Mouse (Mus musculus) stomach, postnatal 0 days (tissue): ENCODE results near the gene Syndig1.

ENCODE experiments used
- CTCF ChIP-seq: IDR thresholded peaks from 2 replicates; pipeline ENCODE4 v1.5.1; 2016; ENCODE audit warnings: antibody characterized with exemption, low read depth, mild to moderate bottlenecking, moderate library complexity
- EP300 ChIP-seq: optimal IDR thresholded peaks from 2 replicates; pipeline ENCODE3; 2016; ENCODE audit warnings: antibody characterized with exemption

- TF ChIP-seq CTCF (no peak), EP300 (no peak)
These were observed 151.4 kb downstream of the Syndig1 start for GRCm38 (mm10) chr2:149980419-149980818.
